Mouse (Mus musculus) hindbrain, postnatal 0 days (tissue): ENCODE measurements around the gene Plekhg2. TPM values are rescaled to one million over a fixed set of nuclear protein-coding genes. Genes with fewer than 3 reads are reported as not detected.

Experiments used
- ATAC-seq: fragments of 200-750 bp; cut with Nextera tagmentation; 2 replicates; pipeline ENCODE4 v1.8.0; 2017; ENCODE audit warnings: mild to moderate bottlenecking, moderate TSS enrichment, moderate library complexity
- DNase-seq: peaks from one replicate; pipeline ENCODE4 v3.0.0-alpha.2; 2015; ENCODE audit warnings: low spot score
- H3K27ac ChIP-seq: fragments of 300-500 bp; sonication (generic); 2 replicates; pipeline ENCODE4 v1.5.1; 2014; ENCODE audit warnings: mild to moderate bottlenecking
- H3K27me3 ChIP-seq: fragments of 300-500 bp; sonication (generic); 2 replicates; pipeline ENCODE4 v1.6.1; 2014; ENCODE audit warnings: low read length, mixed read lengths; ENCODE audit not compliant: insufficient read depth
- H3K36me3 ChIP-seq: fragments of 300-500 bp; sonication (generic); 2 replicates; pipeline ENCODE4 v1.6.1; 2014; ENCODE audit warnings: low read length, mixed read lengths; ENCODE audit not compliant: insufficient read depth
- H3K4me1 ChIP-seq: fragments of 300-500 bp; sonication (generic); 2 replicates; pipeline ENCODE4 v1.6.1; 2014; ENCODE audit warnings: antibody characterized with exemption, low read length, mixed read lengths; ENCODE audit not compliant: insufficient read depth
- H3K4me2 ChIP-seq: fragments of 300-500 bp; sonication (generic); 2 replicates; pipeline ENCODE4 v1.6.1; 2014; ENCODE audit warnings: low read depth, mild to moderate bottlenecking, low read length, moderate library complexity, mixed read lengths
- H3K4me3 ChIP-seq: fragments of 300-500 bp; sonication (generic); 2 replicates; pipeline ENCODE4 v1.5.1; 2014; ENCODE audit warnings: low read length
- H3K9ac ChIP-seq: fragments of 300-500 bp; sonication (generic); replicated peaks from 2 replicates; pipeline ENCODE4 v1.6.1; 2014; ENCODE audit warnings: mild to moderate bottlenecking, low read length, moderate library complexity, mixed read lengths
- H3K9me3 ChIP-seq: fragments of 300-500 bp; sonication (generic); 2 replicates; pipeline ENCODE4 v1.6.1; 2016; ENCODE audit warnings: low read length, mixed read lengths
- CTCF ChIP-seq: IDR thresholded peaks from 2 replicates; pipeline ENCODE4 v1.5.1; 2016; ENCODE audit warnings: antibody characterized with exemption, control low read depth, low read depth
- WGBS: fragments of 180-500 bp; shearing (Covaris S2); extraction: QIAGEN DNeasy Blood & Tissue Kit; methylation state at CpG from one replicate; pipeline ENCODE4 v1.1.7; 2014; 5-methylcytosine and 5-hydroxymethylcytosine counted together
- polyA plus RNA-seq: library from polyadenylated mRNA; unstranded; fragments of >200 nt; fragmentation: Nextera tagmentation; extraction: Ambion mirVana; gene quantifications from 2 replicates; pipeline ENCODE4 v1.2.1, GENCODE M21; 2015
- total RNA-seq: library from RNA; depleted of rRNA; stranded (reverse); fragments of >200 nt; gene quantifications from 2 replicates; pipeline ENCODE4 v1.2.3, GENCODE M21; 2014

Plekhg2 gene
- total and polyA plus RNA-seq, 2 experiments from 2014 or later, result 9.1 to 18.6 TPM

- Histone ChIP-seq H3K9ac (no peak overlapping the region), H3K4me3 (no peak overlapping the region), H3K4me2 (no peak overlapping the region), H3K9me3 (no peaks in the 10 kb centered on the region), H3K36me3 (peaks cover 87% of the 10 kb centered on the region), H3K27ac (no peak overlapping the region), H3K27me3 (no peaks in the 10 kb centered on the region), H3K4me1 (no peaks in the 10 kb centered on the region)
- ATAC-seq, result no peak
- WGBS, result 84% methylated on average over 3 of the region's 3 CpGs
- DNase-seq, result no peak
- no peak for TF ChIP-seq CTCF
Measured at GRCm38 (mm10) chr7:28401942-28402341, 29.5 kb upstream of the Plekhg2 start.

- 100% methylated on average over 1 of the region's 1 CpGs for WGBS
- H3K4me3 ChIP-seq, result no peak overlapping the region
Measured at GRCm38 (mm10) chr7:28401030-28401429, 28.6 kb upstream of the Plekhg2 start.

GRCm38 (mm10) chr7:28398696-28399340 is 26.4 kb upstream of the Plekhg2 start:
- ATAC-seq (no peak), DNase-seq (no peak)
- no peak overlapping the region for H3K4me2 ChIP-seq
- WGBS, result 84% methylated on average over 10 of the region's 10 CpGs
- TF ChIP-seq CTCF, result no peak
- H3K4me3 ChIP-seq, result no peak overlapping the region
- no peak overlapping the region for H3K9ac ChIP-seq
- H3K27ac ChIP-seq, result no peak overlapping the region
- no peaks in the 10 kb centered on the region for H3K9me3 ChIP-seq
- no peaks in the 10 kb centered on the region for H3K4me1 ChIP-seq
- H3K27me3 ChIP-seq, result no peaks in the 10 kb centered on the region
- peaks cover 76% of the 10 kb centered on the region for H3K36me3 ChIP-seq

More at GRCm38 (mm10) chr7:28401030-28401429, 28.6 kb upstream of the Plekhg2 start:
- H3K9ac ChIP-seq, result no peak overlapping the region
- DNase-seq (no peak), ATAC-seq (no peak)
- no peaks in the 10 kb centered on the region for H3K9me3 ChIP-seq
- no peak for TF ChIP-seq CTCF
- H3K4me1 ChIP-seq, result no peaks in the 10 kb centered on the region
- no peak overlapping the region for H3K4me2 ChIP-seq
- H3K36me3 ChIP-seq, result peaks cover 86% of the 10 kb centered on the region
- H3K27me3 ChIP-seq, result no peaks in the 10 kb centered on the region
- H3K27ac ChIP-seq, result no peak overlapping the region

GRCm38 (mm10) chr7:28398000-28398399 is 25.6 kb upstream of the Plekhg2 start:
- Histone ChIP-seq H3K27ac (no peak overlapping the region), H3K9me3 (no peaks in the 10 kb centered on the region), H3K27me3 (no peaks in the 10 kb centered on the region), H3K9ac (no peak overlapping the region), H3K4me2 (no peak overlapping the region), H3K4me3 (no peak overlapping the region), H3K36me3 (peaks cover 67% of the 10 kb centered on the region), H3K4me1 (peaks cover 3% of the 10 kb centered on the region; the same call in 1 of the 2 replicates)
- peak; percentile 61 for TF ChIP-seq CTCF
- ATAC-seq (no peak), DNase-seq (peak; percentile 69)
- WGBS, result 58% methylated on average over 3 of the region's 3 CpGs

- TF ChIP-seq CTCF, result no peak
- peaks cover 45% of the 10 kb centered on the region for H3K36me3 ChIP-seq
- DNase-seq, result no peak
- no peaks in the 10 kb centered on the region for H3K9me3 ChIP-seq
- no peak overlapping the region for H3K4me3 ChIP-seq
- no peak overlapping the region for H3K4me2 ChIP-seq
- no peak for ATAC-seq
- H3K4me1 ChIP-seq, result peaks cover 8% of the 10 kb centered on the region; the same call in 1 of the 2 replicates
- H3K9ac ChIP-seq, result no peak overlapping the region
- H3K27me3 ChIP-seq, result no peaks in the 10 kb centered on the region
- WGBS, result 95% methylated on average over 4 of the region's 4 CpGs
- H3K27ac ChIP-seq, result no peak overlapping the region
Measured at GRCm38 (mm10) chr7:28395425-28395824, 23.0 kb upstream of the Plekhg2 start.

GRCm38 (mm10) chr7:28393272-28393951 is 21.0 kb upstream of the Plekhg2 start:
- H3K9me3 ChIP-seq, result no peaks in the 10 kb centered on the region
- peak overlapping the region; percentile 92 for H3K4me3 ChIP-seq
- WGBS, result 8% methylated on average over 22 of the region's 22 CpGs
- no peak for TF ChIP-seq CTCF
- peak overlapping the region; percentile 81 for H3K4me2 ChIP-seq
- H3K9ac ChIP-seq, result peak overlapping the region; percentile 81
- DNase-seq, result peak; percentile 12
- peaks cover 8% of the 10 kb centered on the region; the same call in 1 of the 2 replicates for H3K4me1 ChIP-seq
- ATAC-seq, result no peak
- peak overlapping the region; percentile 87 for H3K27ac ChIP-seq
- H3K27me3 ChIP-seq, result no peaks in the 10 kb centered on the region
- peaks cover 43% of the 10 kb centered on the region for H3K36me3 ChIP-seq
